Mouse (Mus musculus) B cell, adult (primary cell): ENCODE results near the gene Olfr844. TPM values are rescaled to one million over a fixed set of nuclear protein-coding genes. Genes with fewer than 3 reads are reported as not detected.

Experiments used
- total RNA-seq: library from RNA; stranded (reverse); gene quantifications from 4 replicates; pipeline ENCODE4 v1.2.4, GENCODE M21; 2023; ENCODE audit not compliant: inconsistent age

Gene Olfr844
- not detected in 4 replicates for total RNA-seq

DNA sequence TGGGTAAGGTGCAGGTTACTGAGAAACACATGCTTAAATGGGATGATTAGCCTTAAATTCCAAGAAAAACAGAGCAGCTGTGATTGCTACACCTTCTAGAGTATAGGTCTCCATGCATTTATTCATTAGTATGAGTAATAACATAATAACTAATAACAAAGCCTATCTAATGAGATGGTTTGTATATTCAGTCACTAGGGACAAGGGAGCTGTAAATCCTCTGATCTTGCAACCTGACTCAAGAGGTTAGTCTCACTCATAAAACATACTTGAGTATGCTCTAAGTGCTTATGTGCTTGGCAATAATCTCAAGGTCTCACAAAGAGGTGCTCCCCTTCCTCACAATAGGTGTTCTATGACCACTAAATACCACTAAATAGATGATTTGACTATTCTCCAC, at the start of gene Olfr844:
TSS of gene Olfr844 (plus strand) at position 301 of the 400 bp plus-strand sequence.

DNA sequence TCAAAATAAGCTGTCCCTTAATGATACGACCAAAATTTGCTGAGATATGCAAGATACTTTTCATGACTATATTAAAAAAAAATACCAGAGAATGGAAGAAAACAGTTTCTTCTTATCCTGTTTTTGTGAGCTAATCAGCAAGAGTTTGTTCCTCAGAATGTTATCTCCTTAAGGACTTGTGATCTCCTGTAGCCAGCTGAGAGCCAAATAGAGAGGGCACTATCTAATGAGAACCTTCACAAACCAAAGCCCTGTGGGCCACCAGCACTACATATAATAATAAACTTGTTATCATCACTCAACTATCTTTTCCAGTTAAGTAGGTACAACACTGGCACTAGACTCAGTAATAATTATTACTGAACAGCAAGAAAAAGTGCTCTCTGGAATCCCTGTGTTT, 20.0 kb downstream of the Olfr844 start, which contains the start of gene Olfr845:
TSS of gene Olfr845 (plus strand) at position 301 of the 400 bp plus-strand sequence.

DNA sequence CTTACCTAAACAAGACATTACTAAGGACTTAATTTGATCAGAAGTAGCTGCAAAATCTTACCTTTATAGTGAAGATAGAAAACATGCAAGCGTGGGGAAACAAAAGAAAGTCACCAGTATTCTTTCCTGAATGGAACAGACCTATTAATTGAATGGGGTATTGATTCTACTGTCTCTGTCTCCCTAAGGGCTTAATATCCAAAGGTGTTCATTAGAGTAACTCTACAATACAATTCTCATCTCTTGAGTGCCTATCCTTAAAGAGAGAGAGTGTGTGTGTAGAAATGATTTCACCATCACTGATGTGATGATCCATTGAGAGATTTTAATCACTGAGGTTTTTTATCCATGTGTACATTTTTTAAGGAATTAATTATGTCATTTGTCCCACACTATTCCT, 47.8 kb downstream of the Olfr844 start, which contains the start of gene Olfr846:
TSS of gene Olfr846 (minus strand) at position 101 of the 400 bp plus-strand sequence.

Other genes starting within 250 kb of the Olfr844 start
- gene Olfr836, start 196.0 kb upstream of the Olfr844 start, total RNA-seq, result not detected in 4 replicates
- gene Olfr837, start 180.0 kb upstream of the Olfr844 start, total RNA-seq, result not detected in 4 replicates
- 0.06 TPM in 2 of 4 replicates, not detected in the others for gene Olfr839-ps1, start 139.0 kb upstream of the Olfr844 start, total RNA-seq
- not detected in 4 replicates for gene Olfr843, start 64.4 kb upstream of the Olfr844 start, total RNA-seq
- not detected in 4 replicates for gene Olfr845, start 20.1 kb downstream of the Olfr844 start, total RNA-seq
- not detected in 4 replicates for gene Olfr846, start 47.7 kb downstream of the Olfr844 start, total RNA-seq
- gene Olfr847, start 62.3 kb downstream of the Olfr844 start, total RNA-seq, result not detected in 4 replicates
- gene Olfr849, start 123.9 kb downstream of the Olfr844 start, total RNA-seq, result not detected in 4 replicates
- not detected in 4 replicates for gene Olfr850, start 161.9 kb downstream of the Olfr844 start, total RNA-seq
- gene Olfr851, start 176.9 kb downstream of the Olfr844 start, total RNA-seq, result not detected in 4 replicates
- gene Olfr853, start 224.7 kb downstream of the Olfr844 start, total RNA-seq, result not detected in 4 replicates